Mouse (Mus musculus) liver, adult 2 months (tissue): Measurements from ENCODE around the gene Nr3c2.

Experiments
- CTCF ChIP-seq: fragments of 200-500 bp; IDR thresholded peaks from 2 replicates; pipeline ENCODE4 v1.5.1; 2011; ENCODE audit warnings: low read depth, low read length, control low read depth
- POLR2A ChIP-seq: fragments of 200-500 bp; IDR thresholded peaks from 2 replicates; pipeline ENCODE4 v1.6.1; 2011; ENCODE audit warnings: low read length, control low read depth; ENCODE audit not compliant: insufficient read depth; ENCODE audit errors: extremely low read depth

- TF ChIP-seq CTCF = no peak
- TF ChIP-seq POLR2A = no peak
These were observed 286.6 kb downstream of the Nr3c2 start for GRCm38 (mm10) chr8:77185816-77186215.
